Mouse (Mus musculus) thymus, postnatal 25 days (tissue): Measurements from ENCODE around the gene Thra.
"Not testable (repeated sequence)": the region's sequence is repeated elsewhere in the genome, so short reads cannot be mapped to it uniquely, and the experiment has no call there.

Experiments
- DNase-seq: peaks from one replicate; pipeline ENCODE4 v3.0.0; 2022

The Thra gene

GRCm38 (mm10) chr11:98717904-98718303 is 22.5 kb upstream of the Thra start:
- peak; percentile 52 for DNase-seq

- no peak for DNase-seq
These were observed 19.7 kb upstream of the Thra start for GRCm38 (mm10) chr11:98720756-98721155.

GRCm38 (mm10) chr11:98721458-98722226 is 18.8 kb upstream of the Thra start:
- DNase-seq, result no peak

- DNase-seq, result no peak
These were observed 17.3 kb upstream of the Thra start for GRCm38 (mm10) chr11:98723098-98723497.

GRCm38 (mm10) chr11:98725926-98726506 is 14.4 kb upstream of the Thra start:
- DNase-seq, result no peak

GRCm38 (mm10) chr11:98729119-98729588 is 11.3 kb upstream of the Thra start, which contains the start of gene Med24:
Gene Med24, minus strand, starts transcription at chr11:98729435.
- peak; percentile 84 for DNase-seq

GRCm38 (mm10) chr11:98730727-98731126 is 9.7 kb upstream of the Thra start:
- no peak for DNase-seq

- DNase-seq, result no peak
These were observed 9.3 kb upstream of the Thra start for GRCm38 (mm10) chr11:98731134-98731533.

GRCm38 (mm10) chr11:98734020-98734419 is 6.4 kb upstream of the Thra start:
- DNase-seq, result no peak

GRCm38 (mm10) chr11:98735111-98735510 is 5.3 kb upstream of the Thra start:
- DNase-seq, result no peak

- DNase-seq, result no peak
These were observed 4.3 kb upstream of the Thra start for GRCm38 (mm10) chr11:98736176-98736575.

- not testable (repeated sequence) for DNase-seq
These were observed 3.2 kb upstream of the Thra start for GRCm38 (mm10) chr11:98737220-98737619.

- no peak for DNase-seq
These were observed 2.0 kb upstream of the Thra start for GRCm38 (mm10) chr11:98738428-98738911.

GRCm38 (mm10) chr11:98738925-98739324 is 1.5 kb upstream of the Thra start:
- DNase-seq, result no peak

- DNase-seq, result no peak
These were observed 429 bp upstream of the Thra start for GRCm38 (mm10) chr11:98740026-98740392.

GRCm38 (mm10) chr11:98741051-98741620 is 698 bp downstream of the Thra start:
- no peak for DNase-seq

- DNase-seq, result peak; percentile 81
These were observed 1.4 kb downstream of the Thra start for GRCm38 (mm10) chr11:98741622-98742396.

- DNase-seq, result no peak
These were observed 2.2 kb downstream of the Thra start for GRCm38 (mm10) chr11:98742397-98743291.

- no peak for DNase-seq
These were observed 3.4 kb downstream of the Thra start for GRCm38 (mm10) chr11:98743655-98744345.

- DNase-seq, result no peak
These were observed 4.1 kb downstream of the Thra start for GRCm38 (mm10) chr11:98744456-98745019.
